Mouse (Mus musculus): ENCODE measurements at regions not wholly inside any gene's neighbourhood (a gene's known extent, or its start where the extent isn't known, plus 50 kb on each side); places are given as distances from the start of the nearest gene placed in this dataset.
"Not testable (repeated sequence)": the region's sequence is repeated elsewhere in the genome, so short reads cannot be mapped to it uniquely, and the experiment has no call there.

DNA sequence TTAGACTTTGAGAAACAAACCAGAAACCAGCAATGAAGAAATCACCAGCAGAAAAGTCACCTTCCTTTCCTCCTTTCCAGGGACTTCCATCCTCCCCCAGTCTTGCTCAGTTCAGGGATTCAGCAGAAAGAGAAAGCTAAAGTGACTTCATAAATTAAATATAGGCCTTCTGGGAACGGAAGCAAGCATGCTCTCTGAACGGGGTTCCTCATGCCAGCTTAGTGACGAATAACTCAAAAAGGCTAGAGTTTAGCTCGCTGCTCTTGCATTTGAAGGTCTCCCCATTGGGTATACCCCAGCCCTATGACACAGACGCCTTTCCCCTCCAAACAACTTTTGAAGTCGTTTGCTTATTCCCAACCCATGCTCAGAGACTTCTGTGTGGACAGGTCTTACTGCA, 252.8 kb downstream of the Fgf9 start:
- DNase-seq (ENCODE audit: low read depth): no peak

DNA sequence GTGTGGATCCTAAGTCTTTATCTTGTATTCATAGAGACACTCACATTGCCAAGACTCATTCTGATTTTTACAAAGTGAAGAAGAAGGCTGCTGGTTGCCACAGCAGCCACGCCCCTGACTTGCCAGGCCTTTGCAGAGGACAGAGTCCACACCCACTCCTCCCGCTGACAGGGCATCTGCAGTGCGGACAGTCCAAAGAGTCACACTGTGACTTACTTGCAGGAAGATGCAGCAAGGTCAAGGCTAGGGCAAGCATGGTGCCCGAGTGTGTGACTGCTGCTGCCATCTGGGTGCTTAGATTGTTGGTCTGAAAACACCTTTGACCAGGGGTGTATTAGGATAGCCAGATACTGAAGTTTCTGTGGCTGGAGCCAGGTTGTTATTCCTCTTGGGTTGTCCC, 252.1 kb downstream of the Fgf9 start:
- DNase-seq (ENCODE audit: low read depth): no peak

DNA sequence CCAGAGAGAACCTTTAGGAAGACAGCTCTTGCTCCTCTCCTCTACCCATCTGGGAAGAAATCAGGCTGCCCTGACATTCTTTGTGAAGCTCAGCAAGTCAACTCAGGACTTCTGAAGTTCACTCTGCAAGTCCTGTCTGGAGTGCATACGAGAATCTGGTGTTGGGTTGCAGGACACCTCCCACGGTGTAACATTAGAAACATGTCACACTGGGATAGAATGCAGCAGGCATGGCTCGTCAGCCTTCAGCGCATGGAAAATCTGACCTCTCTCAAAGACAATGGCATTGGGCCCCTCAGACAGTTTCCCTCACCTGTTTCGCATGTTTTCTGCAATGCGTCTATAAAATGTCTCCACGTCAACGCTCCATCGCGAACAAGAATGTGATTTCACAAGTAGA, 251.5 kb downstream of the Fgf9 start:
- DNase-seq (ENCODE audit: low read depth): no peak

DNA sequence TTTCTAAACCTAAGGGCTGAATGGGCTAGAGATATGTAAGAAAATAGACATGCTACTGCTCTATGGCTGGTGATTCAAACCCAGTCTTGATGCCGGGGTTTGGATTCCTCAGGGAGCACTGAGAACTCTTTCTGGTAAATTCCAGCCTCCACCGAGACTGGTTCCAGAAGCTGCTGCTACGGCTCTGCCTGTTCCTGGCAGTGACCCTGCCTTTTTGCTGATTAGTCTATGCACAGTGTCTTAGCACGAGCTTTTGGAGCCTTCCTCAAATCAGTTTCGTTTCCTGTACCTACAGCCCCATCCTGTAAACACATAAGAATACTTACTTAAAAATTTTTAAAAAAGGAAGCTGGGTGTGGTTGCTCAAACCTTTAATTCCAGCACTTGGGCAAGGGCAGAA, 250.9 kb downstream of the Fgf9 start:
- DNase-seq (ENCODE audit: low read depth): no peak

DNA sequence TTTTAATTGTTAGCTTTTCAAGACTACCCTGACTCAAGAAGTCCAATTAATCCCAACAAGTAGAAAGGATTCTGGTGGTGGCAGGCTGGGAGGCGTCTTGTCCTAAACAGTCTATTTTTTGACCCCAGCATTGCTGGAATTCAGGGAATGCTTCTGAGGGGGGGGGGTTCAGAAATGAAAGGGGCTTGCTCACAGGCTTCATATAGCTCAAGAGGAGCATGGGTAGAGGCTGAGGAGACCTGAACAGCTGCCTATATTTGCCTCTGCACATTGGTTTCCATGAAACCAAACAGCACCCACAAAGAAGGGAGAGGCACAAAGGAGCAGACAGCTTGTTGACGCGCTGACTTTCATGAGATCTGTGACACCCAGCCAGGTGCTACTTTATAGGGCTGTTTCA, 247.3 kb downstream of the Fgf9 start:
- DNase-seq (ENCODE audit: low read depth): no peak

DNA sequence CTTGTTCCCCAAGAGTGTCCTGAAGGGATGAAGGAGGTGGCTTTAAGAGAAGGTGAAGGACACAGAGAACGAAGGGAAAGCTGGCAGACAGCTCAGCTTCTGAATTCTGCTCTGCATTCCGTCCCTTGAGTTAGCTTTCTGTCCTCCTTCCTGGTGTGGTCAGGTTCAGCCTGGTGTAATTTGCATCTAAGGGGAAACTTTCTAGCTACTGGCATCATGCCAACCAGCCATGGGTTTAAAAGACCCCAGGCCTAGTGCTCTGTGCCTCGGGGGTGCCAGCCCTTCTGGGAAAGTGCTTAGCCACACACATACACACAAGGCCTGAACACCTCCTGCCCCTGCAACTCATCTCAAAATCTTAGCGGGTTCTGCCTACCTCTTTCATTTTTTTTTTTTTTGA, 246.9 kb downstream of the Fgf9 start:
- DNase-seq (ENCODE audit: low read depth): no peak

DNA sequence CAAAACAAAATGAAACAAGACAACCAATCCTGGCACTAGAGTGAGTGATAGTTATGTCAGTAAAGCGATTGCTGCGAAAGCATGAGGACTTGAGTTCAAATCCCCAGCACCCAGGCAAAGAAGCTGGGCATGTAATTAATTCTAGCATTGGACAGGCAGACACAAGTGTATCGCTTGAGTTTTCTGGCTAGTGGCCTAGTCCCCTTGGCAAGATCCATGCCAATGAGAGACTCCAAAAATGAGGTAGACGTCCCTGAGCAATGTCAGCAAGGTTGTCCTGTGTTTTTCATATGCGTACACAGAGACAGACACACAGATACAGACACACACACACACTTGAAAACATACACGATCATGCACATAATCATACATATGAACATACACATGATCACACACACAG, 237.3 kb downstream of the Fgf9 start:
- DNase-seq (ENCODE audit: low read depth): no peak

DNA sequence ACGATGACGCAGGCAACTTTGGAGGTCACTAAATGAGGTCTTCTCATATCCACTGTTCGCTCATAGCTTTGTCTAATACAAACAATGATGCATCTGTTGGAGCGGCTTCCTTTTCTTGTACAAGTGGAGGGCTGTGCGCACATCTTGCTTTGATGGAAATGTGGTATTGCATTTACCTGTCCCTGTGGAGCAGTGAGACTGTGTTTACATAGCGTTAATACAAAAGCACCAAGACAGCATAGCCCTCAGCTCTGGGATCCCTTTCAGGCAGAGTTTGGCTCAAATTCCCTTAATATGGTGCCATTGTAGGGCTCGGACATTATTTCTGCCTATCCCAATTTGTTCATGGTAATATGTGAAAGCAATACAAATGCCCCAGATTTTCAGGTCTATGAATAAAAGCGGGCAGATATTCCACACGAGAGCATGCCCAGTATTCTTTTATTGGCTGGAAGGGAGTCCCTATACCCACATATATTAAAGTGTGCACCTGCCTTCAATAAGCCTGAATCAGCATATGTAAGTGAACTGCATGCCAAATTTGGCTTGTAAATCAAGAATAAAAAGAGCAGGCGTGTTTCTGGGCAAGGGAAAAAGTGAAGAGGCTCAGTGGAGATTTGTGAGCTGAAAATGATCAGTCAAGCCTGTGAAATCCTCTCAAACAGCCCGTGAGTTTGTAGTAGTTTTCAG, 236.6 kb downstream of the Fgf9 start:
- DNase-seq (ENCODE audit: low read depth): no peak

DNA sequence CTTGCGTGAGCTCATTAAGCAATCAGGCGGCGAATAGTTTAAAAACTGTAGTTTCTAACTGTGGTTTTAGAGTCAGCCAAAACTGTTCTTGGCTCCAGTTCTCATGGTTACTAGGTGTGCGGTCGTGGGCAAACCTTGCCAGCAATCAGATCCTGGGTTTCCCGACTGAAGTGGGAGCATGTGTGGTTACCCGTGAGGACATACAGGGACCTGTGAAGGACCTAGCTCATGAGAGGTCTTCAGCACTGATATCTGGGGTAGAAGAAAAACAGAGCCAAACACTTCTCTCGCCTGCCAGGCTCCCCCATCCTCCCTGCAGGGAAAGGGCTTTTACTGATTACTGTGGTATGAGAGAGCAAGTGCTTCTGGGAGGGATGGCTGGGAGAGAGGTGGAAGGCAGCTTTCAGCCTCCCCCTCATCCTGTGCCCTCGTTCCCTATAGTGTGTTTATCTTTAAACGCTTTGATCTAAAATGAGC, 230.1 kb downstream of the Fgf9 start:
- no peak for DNase-seq (ENCODE audit: low read depth)

DNA sequence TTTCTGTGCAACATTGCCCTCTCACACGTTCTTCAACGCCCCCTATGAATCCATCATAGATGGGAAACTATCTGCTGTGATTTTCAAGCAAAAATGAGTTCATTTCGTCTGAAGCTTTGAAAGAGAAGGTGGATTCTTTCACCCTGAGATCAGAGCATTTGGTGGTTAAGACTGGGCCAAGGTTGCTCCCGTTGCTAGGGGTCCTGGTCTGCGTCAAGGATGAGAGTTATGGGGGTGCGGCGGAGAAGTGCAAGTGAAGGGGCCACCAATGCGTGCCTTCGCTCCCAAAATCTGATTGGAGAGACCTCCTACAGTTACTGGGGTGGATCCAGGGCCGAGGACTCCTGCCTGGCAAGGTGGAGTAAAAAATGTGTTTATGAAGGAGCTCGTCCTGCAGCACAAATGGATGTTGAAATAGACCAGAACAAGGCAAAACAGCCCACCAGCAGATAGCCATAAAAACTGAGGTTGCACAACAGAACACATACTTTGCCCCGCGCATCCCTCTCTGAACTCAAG, 215.7 kb downstream of the Fgf9 start:
- DNase-seq (ENCODE audit: low read depth): no peak

DNA sequence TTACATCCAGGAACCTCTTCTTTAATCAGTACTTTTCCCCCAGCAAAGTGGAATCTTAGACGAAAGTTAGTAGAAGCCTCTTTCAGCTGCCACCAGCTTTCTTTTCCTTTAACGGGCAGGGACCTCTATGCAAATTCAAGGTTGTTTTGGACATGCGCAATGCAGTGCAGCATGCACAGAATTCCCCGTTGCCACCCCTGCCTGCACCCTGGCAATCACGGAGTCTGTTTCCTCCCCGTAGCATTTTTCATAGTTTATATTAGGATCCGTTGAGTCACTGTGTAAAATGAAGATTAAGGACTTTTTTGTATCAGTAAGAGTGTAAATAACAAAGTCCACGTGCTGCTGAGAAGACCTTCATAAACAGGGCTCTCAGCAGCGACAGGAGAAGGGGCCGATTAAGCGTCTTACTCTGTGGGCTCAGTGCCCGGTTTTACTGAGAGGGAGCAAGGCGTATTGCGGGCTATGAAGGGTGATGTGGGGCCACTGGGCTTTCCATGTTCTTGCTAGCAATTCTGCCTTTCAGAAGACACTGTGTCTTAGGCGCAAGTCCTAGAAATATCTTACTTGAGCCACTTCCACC, 212.5 kb downstream of the Fgf9 start:
- no peak for DNase-seq (ENCODE audit: low read depth)

DNA sequence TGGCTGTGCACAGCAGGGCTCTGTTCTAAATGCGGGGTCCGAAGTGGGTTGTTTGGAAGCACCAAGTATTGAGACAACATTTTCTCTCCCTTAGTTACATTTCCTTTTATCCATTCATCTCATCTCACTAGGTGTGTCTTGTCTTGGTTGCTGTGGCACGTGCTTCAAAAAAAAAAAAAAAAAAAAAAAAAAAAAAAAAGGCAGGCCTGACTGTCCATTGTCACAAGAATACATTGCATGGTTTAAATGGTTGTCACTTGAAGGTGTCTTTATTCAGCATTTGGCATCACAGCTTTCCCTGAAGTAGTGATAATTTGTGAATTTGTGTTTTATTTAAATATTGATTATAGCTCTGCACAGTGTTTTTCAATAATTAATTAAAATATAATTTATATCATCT, 211.9 kb downstream of the Fgf9 start:
- no peak for DNase-seq (ENCODE audit: low read depth)

DNA sequence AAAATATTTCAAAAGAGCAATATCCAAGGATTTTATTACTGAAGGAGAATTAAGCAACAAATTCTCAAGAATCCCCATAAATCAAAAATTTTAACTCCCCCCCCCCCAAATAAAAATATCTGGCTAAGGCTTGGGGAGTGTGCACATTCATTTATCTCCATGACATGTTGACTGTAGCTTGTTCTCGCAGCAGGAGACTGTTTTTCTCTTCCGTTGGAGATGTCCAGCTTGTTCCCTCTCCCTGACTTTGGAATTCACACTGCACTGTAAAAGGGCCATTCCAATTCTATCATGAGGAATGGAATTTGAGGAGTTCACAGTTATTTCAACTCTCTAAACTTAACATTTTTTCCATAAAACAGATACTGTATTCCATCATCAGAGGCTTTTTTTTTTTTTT, 204.1 kb downstream of the Fgf9 start:
- not testable (repeated sequence) for DNase-seq (ENCODE audit: low read depth)

DNA sequence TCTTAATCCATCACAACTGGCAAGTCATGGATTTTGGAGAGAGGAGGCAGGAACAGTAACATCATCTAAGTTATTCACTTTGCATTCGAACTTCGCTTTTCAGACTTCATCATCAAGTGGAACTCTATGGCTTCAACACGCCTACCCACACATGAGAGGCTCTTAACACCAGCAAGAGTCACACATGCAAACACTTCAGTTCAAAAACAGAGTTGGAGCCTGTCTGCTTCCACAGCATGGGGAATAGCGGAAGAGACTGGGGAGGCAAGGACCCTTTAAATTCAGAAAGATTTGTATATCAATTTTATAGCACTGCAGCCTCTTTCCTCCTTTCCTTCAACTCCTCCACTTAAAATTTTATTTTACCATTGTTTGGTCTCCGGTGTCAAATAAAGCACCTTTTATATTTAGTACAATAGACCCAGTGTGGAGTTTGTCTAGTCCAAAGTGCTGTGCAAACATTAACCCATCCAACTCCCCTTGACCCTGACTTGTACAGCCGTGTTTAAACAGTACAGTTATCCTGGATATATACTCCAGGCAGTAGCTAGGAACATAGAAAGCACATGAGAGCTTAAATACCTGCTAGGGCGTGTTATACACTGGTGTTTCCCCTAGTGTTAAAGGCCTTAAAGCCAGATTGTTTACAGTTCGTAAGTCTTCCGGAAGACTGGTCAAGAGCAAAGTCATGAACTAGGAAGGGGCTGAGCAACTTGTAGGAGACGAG, 203.5 kb downstream of the Fgf9 start:
- DNase-seq (ENCODE audit: low read depth): no peak

DNA sequence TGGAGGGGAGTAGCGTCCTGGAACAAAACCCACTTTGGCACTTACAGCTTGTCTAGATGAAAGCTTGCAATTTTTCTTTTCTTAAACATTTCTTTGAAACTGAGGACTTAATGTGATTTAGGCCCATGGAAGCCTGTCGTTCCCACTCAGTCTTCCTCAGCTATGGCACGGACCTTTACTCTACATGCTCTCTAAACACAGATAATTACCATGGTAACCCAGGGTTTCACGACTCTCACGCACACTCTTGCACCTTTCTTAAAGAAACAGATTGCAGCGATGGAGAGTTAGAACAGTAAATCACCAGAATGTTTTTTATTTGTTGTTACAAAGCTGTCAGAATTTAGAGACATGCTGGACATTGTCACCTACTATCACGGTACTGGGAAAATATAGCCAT, 195.0 kb downstream of the Fgf9 start:
- DNase-seq (ENCODE audit: low read depth): no peak

DNA sequence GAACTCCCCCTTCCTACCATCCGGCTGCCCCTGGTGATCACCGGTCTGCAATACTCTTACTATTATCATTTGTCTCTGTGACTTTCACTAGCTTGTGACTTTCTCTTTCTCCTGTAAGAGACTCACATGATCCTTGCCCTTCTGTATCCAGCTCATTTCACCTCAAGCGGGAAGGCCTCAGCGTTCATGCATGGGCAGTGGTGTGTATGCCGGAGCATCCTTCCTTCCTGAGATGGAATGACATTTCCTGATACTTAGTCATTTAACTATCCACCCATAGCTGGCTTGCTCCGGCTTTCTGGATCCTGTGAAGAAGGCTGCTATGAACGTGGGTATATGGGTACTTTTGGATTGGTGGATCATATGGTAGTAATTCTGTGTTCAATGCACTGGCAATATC, 194.1 kb downstream of the Fgf9 start:
- DNase-seq (ENCODE audit: low read depth): no peak

DNA sequence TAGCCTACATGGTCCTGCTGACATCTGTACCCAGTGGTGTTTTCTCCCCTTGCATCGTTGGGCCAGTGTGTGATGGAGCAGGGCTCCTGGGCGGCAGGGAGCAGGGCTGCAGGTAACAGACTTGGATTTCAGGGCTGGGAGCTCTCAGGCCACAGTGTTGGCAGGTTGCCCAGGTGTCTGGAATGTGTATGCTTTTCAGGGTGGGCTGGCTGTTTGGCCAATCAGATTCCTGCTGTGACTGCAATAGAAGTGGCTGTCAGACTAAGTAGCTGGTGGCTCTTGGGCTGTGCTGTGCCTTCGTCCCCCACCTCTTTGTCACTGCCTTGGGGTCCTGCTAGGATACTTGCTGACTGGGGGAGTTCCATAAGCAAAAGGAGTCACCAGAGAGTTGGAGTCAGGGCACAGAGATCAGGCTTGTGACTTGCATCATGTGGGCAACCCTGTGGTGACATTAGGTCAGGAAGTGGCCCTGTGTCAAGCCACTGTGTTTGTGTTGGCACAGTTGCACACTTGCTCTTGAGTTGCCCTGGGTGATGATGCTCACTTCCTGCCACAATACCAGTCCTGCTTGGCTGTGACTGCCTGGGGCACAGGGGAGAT, 183.1 kb downstream of the Fgf9 start:
- DNase-seq (ENCODE audit: low read depth): peak; percentile 7

DNA sequence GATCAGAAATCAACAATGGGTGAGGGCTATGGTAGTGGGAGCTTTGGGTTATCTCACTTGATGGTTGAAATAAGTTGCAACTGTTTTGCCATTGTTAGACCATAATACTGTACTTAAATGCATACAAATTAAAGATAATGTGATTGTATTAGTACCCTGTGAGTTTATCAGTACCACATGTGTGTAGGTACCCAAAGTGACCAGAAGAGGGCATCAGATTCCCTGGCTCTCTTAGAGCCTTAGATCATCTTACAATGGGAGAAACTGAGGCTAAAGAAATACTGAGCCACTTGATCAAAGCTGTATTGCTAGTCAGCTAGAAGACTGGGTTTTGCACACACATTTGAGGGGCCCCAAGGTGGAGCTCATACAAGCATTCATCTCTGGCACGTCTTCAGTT, 155.5 kb downstream of the Fgf9 start:
- DNase-seq (ENCODE audit: low read depth): no peak

DNA sequence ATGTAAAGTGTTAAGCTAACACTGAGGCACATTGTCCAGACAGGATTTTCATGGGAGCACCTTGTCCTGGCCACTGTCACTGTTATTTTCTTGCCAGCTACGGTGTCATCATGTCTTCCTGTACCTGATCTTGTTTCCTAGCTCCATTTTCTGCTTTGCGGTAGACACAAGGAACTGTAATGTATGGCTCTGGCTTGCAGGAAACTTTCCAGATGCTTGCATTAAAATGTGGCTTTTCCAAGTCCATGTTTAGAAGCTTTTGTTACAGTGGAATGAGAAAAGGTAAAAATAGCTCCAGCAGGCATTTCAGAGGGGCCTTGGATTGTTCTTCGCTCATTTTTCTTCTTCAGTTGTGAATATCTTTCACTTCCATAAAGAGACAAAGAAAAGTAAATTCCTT, 154.1 kb downstream of the Fgf9 start:
- DNase-seq (ENCODE audit: low read depth): no peak

DNA sequence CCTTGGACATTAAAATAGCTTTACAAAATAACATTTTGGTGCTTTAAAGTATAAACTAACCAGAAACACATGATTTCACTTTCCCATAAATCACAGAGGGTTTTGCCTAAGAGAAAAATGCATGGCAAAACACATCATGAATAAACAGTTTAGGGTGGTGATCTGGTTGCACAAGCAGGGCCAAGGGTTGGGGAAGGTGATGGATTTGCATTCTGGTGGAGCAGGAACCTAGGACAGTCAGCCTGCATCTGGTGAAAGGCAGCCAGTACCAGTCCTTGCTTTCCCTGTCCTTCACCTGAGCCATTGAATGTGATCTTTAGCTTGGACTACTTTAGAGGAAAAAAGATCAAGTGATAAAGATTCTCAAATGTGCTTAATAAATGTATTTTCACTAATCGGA, 138.1 kb downstream of the Fgf9 start:
- DNase-seq (ENCODE audit: low read depth): no peak

DNA sequence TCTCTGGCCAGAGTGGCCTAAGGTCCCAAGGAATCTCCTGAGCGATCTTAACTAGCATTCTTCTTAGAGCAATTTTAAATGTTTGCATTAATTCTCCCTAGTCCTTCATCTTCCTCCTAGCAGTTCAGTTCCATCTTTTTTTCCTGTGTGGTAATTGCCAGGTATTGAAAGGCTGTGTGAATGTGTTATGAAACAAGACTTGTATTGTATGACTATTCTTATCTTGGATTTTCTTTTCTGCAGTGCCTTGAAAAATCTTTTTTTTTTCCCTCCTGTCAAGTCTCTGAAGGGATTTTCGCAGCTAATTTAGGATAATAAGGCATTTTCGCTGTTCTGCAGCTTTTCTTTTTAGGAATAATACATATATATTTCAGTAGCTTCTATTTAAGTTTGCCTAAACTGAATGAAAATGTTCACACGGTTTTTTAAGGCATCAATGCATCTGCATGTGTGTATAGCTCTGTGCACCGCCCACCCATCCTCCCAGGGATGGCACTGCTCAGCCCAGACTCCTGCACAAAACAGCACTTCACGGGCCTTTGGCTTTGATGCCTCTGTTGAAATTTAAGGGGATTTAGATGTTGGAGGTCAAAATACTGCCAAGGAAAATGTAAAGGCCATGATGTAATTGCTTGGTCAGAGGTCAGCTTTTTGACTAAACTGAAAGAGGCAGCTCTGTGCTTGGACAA, 132.4 kb downstream of the Fgf9 start:
- DNase-seq (ENCODE audit: low read depth): no peak

DNA sequence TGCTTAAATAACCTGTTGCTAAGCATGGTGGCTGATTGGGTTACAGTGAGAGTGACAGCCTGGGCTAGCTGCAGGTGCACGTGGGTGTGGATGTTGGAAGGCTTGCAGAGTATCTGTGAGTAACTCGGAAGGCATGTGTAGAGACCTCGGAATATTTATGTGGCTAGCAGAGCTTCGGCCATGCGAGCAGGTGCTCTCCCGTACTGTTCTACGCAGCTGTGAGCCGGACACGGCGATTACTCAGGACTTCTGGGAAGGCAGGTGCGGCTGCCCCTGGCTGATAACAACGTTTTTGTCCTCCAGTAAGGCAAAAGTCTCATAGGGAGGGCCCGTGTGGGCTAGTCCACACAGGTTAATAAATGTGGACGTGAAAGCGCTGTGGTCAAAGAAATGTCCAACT, 119.6 kb downstream of the Fgf9 start:
- DNase-seq (ENCODE audit: low read depth): no peak

All from NIH3T3 (cell line).